Mouse (Mus musculus) midbrain, embryonic 16.5 days (tissue): ENCODE results near the gene Cd151. TPM values are rescaled to one million over a fixed set of nuclear protein-coding genes. Genes with fewer than 3 reads are reported as not detected.

Source experiments
- ATAC-seq: fragments of 200-750 bp; cut with Nextera tagmentation; 2 replicates; pipeline ENCODE4 v1.8.0; 2017; ENCODE audit warnings: moderate TSS enrichment
- H3K27ac ChIP-seq: fragments of 300-500 bp; sonication (generic); 2 replicates; pipeline ENCODE4 v1.5.1; 2014; ENCODE audit warnings: mild to moderate bottlenecking, low read length, mixed read lengths
- H3K27me3 ChIP-seq: fragments of 300-500 bp; sonication (generic); 2 replicates; pipeline ENCODE4 v1.6.1; 2014; ENCODE audit warnings: low read depth, low read length, mixed read lengths; ENCODE audit not compliant: control insufficient read depth, insufficient read depth
- H3K36me3 ChIP-seq: fragments of 300-500 bp; sonication (generic); 2 replicates; pipeline ENCODE4 v1.6.1; 2014; ENCODE audit warnings: mild to moderate bottlenecking, low read length, moderate library complexity, mixed read lengths; ENCODE audit not compliant: control insufficient read depth, insufficient read depth
- H3K4me1 ChIP-seq: fragments of 300-500 bp; sonication (generic); 2 replicates; pipeline ENCODE4 v1.6.1; 2014; ENCODE audit warnings: mild to moderate bottlenecking, low read length, mixed read lengths; ENCODE audit not compliant: control insufficient read depth, insufficient read depth
- H3K4me2 ChIP-seq: fragments of 300-500 bp; sonication (generic); 2 replicates; pipeline ENCODE4 v1.6.1; 2014; ENCODE audit warnings: mild to moderate bottlenecking, low read length, mixed read lengths
- H3K4me3 ChIP-seq: fragments of 300-500 bp; sonication (generic); 2 replicates; pipeline ENCODE4 v1.5.1; 2014; ENCODE audit warnings: low read depth, mild to moderate bottlenecking, low read length, moderate library complexity, mixed read lengths
- H3K9ac ChIP-seq: fragments of 300-500 bp; sonication (generic); 2 replicates; pipeline ENCODE4 v1.6.1; 2014; ENCODE audit warnings: low read depth, low read length, mixed read lengths
- H3K9me3 ChIP-seq: fragments of 300-500 bp; sonication (generic); replicated peaks from 2 replicates; pipeline ENCODE4 v1.6.1; 2014; ENCODE audit warnings: mild to moderate bottlenecking, low read length, mixed read lengths; ENCODE audit not compliant: control insufficient read depth, poor library complexity, severe bottlenecking
- WGBS: fragments of 180-500 bp; shearing (Covaris S2); extraction: QIAGEN DNeasy Blood & Tissue Kit; methylation state at CpG from one replicate; pipeline ENCODE4 v1.1.7; 2014; 5-methylcytosine and 5-hydroxymethylcytosine counted together
- polyA plus RNA-seq: library from polyadenylated mRNA; unstranded; fragments of >200 nt; fragmentation: Nextera tagmentation; extraction: Ambion mirVana; gene quantifications from 2 replicates; pipeline ENCODE4 v1.2.1, GENCODE M21; 2015

Gene Cd151
- polyA plus RNA-seq, 1 experiment from 2014 or later = 17.1 TPM

DNA sequence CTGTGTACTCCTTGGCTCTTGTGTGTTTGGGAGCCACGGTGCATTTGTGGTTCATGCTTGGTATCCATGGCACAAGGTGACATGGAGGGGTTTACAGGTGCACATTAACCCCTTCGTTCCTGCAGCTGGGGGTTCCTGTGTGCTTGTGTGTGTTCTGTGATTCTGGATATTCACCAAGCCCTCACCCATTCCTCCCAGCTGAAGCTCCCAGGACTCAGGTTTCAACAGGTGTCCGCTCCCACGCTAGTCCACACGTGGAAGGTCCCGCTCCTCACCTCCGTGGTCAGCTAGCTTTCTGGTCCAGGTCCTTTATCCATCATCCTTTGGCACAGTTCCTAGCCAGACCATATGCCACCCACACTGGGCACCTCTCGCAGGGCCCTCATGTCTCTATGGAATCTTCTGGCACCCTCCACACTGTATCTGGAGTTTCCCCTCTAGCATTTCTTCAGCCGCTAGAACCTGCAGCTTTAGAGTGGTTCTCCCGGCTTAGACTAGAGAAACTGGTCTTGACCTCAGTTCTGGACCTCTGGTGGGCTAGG lies 514 bp upstream of the Cd151 start:
- peak overlapping the region; percentile 86; the same call in 1 of the 2 replicates for H3K9ac ChIP-seq
- H3K4me1 ChIP-seq = peaks cover 39% of the 10 kb centered on the region
- 68% methylated on average over 10 of the region's 10 CpGs for WGBS
- no peak for ATAC-seq
- H3K4me3 ChIP-seq = peak overlapping the region; percentile 56
- H3K27ac ChIP-seq = 0 out of 2 replicates have a peak overlapping the region, but pooled peaks have one; percentile 10
- no peaks in the 10 kb centered on the region for H3K9me3 ChIP-seq
- peak overlapping the region; percentile 66 for H3K4me2 ChIP-seq
- peaks cover 4% of the 10 kb centered on the region; the same call in 1 of the 2 replicates for H3K36me3 ChIP-seq
- H3K27me3 ChIP-seq = peaks cover 52% of the 10 kb centered on the region

- H3K36me3 ChIP-seq = peaks cover 11% of the 10 kb centered on the region
- H3K4me3 ChIP-seq = peak overlapping the region; percentile 56
- ATAC-seq = no peak
- peaks cover 38% of the 10 kb centered on the region for H3K27me3 ChIP-seq
- H3K4me1 ChIP-seq = peaks cover 33% of the 10 kb centered on the region
- no peaks in the 10 kb centered on the region for H3K9me3 ChIP-seq
- 22% methylated on average over 5 of the region's 5 CpGs for WGBS
- H3K27ac ChIP-seq = peak overlapping the region; percentile 82
- H3K4me2 ChIP-seq = peak overlapping the region; percentile 66
- H3K9ac ChIP-seq = peak overlapping the region; percentile 86
Observed at GRCm38 (mm10) chr7:141468164-141468521, 951 bp downstream of the Cd151 start.

GRCm38 (mm10) chr7:141468522-141469211 lies 1.5 kb downstream of the Cd151 start:
- peaks cover 11% of the 10 kb centered on the region for H3K36me3 ChIP-seq
- peak overlapping the region; percentile 56 for H3K4me3 ChIP-seq
- H3K9ac ChIP-seq = peak overlapping the region; percentile 86
- no peaks in the 10 kb centered on the region for H3K9me3 ChIP-seq
- WGBS = 18% methylated on average over 8 of the region's 8 CpGs
- ATAC-seq = peak; percentile 74
- H3K4me2 ChIP-seq = peak overlapping the region; percentile 66
- H3K4me1 ChIP-seq = peaks cover 37% of the 10 kb centered on the region
- H3K27ac ChIP-seq = peak overlapping the region; percentile 82
- H3K27me3 ChIP-seq = peaks cover 32% of the 10 kb centered on the region

DNA sequence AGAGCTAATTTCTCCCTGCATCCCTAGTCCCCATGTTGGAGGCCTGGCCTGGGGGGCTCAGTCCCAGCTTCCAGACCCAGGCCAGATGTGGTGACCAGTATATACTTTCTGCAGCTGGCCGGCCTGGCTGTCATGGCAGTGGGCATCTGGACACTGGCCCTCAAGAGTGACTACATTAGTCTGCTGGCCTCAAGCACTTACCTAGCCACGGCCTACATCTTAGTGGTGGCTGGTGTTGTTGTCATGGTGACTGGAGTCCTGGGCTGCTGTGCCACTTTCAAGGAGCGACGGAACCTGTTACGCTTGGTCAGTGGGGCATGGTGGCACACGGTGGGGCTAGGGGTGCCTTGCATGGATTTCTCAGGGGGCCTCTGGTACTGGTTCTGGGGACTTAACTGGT lies 2.2 kb downstream of the Cd151 start:
- H3K9ac ChIP-seq = peak overlapping the region; percentile 86
- peak overlapping the region; percentile 82 for H3K27ac ChIP-seq
- H3K36me3 ChIP-seq = peaks cover 11% of the 10 kb centered on the region
- H3K4me1 ChIP-seq = peaks cover 44% of the 10 kb centered on the region
- peak overlapping the region; percentile 56; the same call in 1 of the 2 replicates for H3K4me3 ChIP-seq
- ATAC-seq = no peak
- 55% methylated on average over 6 of the region's 6 CpGs for WGBS
- peak overlapping the region; percentile 66 for H3K4me2 ChIP-seq
- H3K9me3 ChIP-seq = no peaks in the 10 kb centered on the region
- peaks cover 25% of the 10 kb centered on the region for H3K27me3 ChIP-seq

GRCm38 (mm10) chr7:141469901-141470636 lies 2.9 kb downstream of the Cd151 start:
- Histone ChIP-seq H3K4me3 (no peak overlapping the region), H3K4me2 (peak overlapping the region; percentile 66; the same call in 1 of the 2 replicates), H3K27ac (no peak overlapping the region), H3K4me1 (peaks cover 40% of the 10 kb centered on the region), H3K9me3 (no peaks in the 10 kb centered on the region), H3K27me3 (peaks cover 18% of the 10 kb centered on the region), H3K36me3 (peaks cover 11% of the 10 kb centered on the region), H3K9ac (no peak overlapping the region)
- ATAC-seq = no peak
- 88% methylated on average over 18 of the region's 18 CpGs for WGBS

DNA sequence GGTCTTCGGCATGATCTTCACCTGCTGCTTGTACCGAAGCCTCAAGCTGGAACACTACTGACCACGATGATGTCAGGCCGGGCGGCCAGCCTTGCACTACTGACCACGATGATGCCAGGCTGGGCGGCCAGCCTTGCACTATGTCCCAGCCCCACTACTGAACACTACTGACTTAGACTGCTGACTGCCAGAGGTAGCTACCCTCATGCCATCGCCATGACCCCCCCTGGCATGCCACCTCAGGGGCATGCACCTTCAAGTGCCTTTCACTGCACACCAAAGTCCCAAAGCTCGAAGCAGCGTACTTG lies 3.4 kb downstream of the Cd151 start:
- H3K4me1 ChIP-seq = peaks cover 40% of the 10 kb centered on the region
- H3K4me3 ChIP-seq = no peak overlapping the region
- H3K9me3 ChIP-seq = no peaks in the 10 kb centered on the region
- H3K36me3 ChIP-seq = peaks cover 11% of the 10 kb centered on the region
- ATAC-seq = no peak
- no peak overlapping the region for H3K27ac ChIP-seq
- WGBS = 95% methylated on average over 10 of the region's 10 CpGs
- peaks cover 13% of the 10 kb centered on the region for H3K27me3 ChIP-seq
- H3K4me2 ChIP-seq = no peak overlapping the region
- H3K9ac ChIP-seq = no peak overlapping the region

GRCm38 (mm10) chr7:141471236-141471635 lies 4.0 kb downstream of the Cd151 start:
- H3K27me3 ChIP-seq = peaks cover 10% of the 10 kb centered on the region
- H3K9me3 ChIP-seq = no peaks in the 10 kb centered on the region
- WGBS = 94% methylated on average over 1 of the region's 1 CpGs
- H3K36me3 ChIP-seq = peaks cover 11% of the 10 kb centered on the region
- no peak overlapping the region for H3K4me3 ChIP-seq
- no peak overlapping the region for H3K9ac ChIP-seq
- H3K4me2 ChIP-seq = no peak overlapping the region
- peaks cover 44% of the 10 kb centered on the region for H3K4me1 ChIP-seq
- H3K27ac ChIP-seq = no peak overlapping the region
- ATAC-seq = no peak

DNA sequence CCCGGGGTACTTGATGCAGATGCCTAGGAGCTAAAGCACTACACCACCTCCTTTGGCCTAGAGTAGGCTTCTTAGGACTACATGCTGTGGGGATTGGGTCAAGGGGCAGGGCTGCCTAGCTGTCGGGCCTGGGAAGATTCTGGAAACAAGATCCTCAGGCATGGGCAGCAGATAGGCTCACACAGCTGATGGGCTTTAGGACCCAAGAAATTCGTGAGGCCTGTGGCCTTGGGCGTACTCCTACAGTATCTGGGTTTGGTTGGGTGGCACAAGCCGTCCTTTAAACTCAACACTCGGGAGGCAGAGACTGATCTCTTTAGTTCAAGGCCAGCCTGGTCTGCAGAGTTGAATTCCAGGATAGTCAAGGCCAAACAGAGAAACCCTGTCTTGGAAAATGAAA lies 5.0 kb downstream of the Cd151 start:
- no peak overlapping the region for H3K4me2 ChIP-seq
- H3K27ac ChIP-seq = no peak overlapping the region
- H3K4me3 ChIP-seq = no peak overlapping the region
- 85% methylated on average over 6 of the region's 6 CpGs for WGBS
- no peaks in the 10 kb centered on the region for H3K9me3 ChIP-seq
- peaks cover 11% of the 10 kb centered on the region for H3K27me3 ChIP-seq
- no peak overlapping the region for H3K9ac ChIP-seq
- no peak for ATAC-seq
- H3K4me1 ChIP-seq = peaks cover 42% of the 10 kb centered on the region
- H3K36me3 ChIP-seq = peaks cover 11% of the 10 kb centered on the region

- Histone ChIP-seq H3K4me2 (no peak overlapping the region), H3K9me3 (no peaks in the 10 kb centered on the region), H3K4me1 (peaks cover 42% of the 10 kb centered on the region), H3K4me3 (no peak overlapping the region), H3K36me3 (peaks cover 11% of the 10 kb centered on the region), H3K27ac (no peak overlapping the region), H3K27me3 (peaks cover 12% of the 10 kb centered on the region), H3K9ac (no peak overlapping the region)
- WGBS = 91% methylated on average over 6 of the region's 6 CpGs
- no peak for ATAC-seq
Observed at GRCm38 (mm10) chr7:141472763-141473162, 5.6 kb downstream of the Cd151 start.
